Comparison of ENCODE assay signal across 9 mouse cellular contexts in the genomic region with DNA sequence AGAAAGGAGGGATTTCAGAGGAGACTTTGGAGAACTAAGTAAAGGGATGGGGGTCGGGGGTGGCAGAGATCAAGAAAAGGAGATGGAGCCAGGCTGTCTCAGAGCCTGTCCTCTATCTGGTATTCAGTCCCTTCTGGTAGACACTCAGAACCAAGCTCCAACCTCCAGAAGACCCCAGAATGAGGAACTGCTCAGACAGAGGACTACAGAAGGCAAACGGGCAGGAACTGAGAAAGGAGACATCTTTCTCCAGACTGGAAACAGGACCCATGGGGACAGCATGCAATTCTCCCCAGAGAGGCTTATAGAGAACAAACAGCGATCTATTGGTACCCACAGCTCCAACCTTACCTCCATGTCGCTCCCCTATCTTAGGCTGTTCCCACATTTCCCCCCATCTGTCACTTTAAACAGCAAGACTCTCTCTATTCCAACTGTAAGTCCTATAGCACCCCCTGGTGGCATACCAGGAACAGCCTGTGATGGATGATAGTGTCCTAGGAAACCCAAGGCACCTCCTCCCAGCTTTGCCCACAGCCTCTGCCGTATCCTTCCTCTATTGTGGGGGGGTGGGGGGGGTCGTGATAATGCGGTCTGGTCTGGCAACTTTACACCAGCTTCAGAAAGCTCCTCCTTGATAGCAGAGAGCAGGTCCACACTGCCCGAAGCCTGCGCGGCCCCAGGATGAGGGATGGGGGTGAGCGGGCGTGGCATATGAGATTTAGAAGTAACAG. TPM values are rescaled to one million over a fixed set of nuclear protein-coding genes. Genes with fewer than 3 reads are reported as not detected.
A peak's percentile ranks its signal among the peaks of the same experiment; 100 is the strongest.
DNase-seq lines count a peak whose midpoint lies in the region; ATAC-seq and TF ChIP-seq lines count a peak whose summit lies in the region.
"Had no signal": no experiment of that assay in that cellular context is flagged by ENCODE, and none has a peak within 500 bp of the region (broad histone marks: within the 10 kb centered on the region; RNA-seq: fewer than 3 reads in every experiment).

No protein-coding gene starts in this region.

- WGBS in forebrain, embryonic 15.5 days, result 47% methylated on average over 12 of the region's 12 CpGs
- 44% methylated on average over 12 of the region's 12 CpGs for WGBS in lung, embryonic 14.5 days

- H3K4me3 ChIP-seq in forebrain, embryonic 15.5 days, result no peak overlapping the region
- no peak overlapping the region for H3K4me3 ChIP-seq in lung, embryonic 14.5 days (ENCODE audit: low read depth, low read length)

- no peaks in the 10 kb centered on the region for H3K36me3 ChIP-seq in forebrain, embryonic 15.5 days
- H3K36me3 ChIP-seq in lung, embryonic 14.5 days (ENCODE audit: insufficient read depth), result no peaks in the 10 kb centered on the region

- H3K4me1 ChIP-seq in forebrain, embryonic 15.5 days, result 0 out of 2 replicates have a peak, but pooled peaks cover 3% of the 10 kb centered on the region
- no peaks in the 10 kb centered on the region for H3K4me1 ChIP-seq in lung, embryonic 14.5 days (ENCODE audit: insufficient read depth)

- peak; percentile 89 for TF ChIP-seq CTCF in lung, embryonic 14.5 days (IDR thresholded peaks at IDR 0.05; ENCODE audit: low read depth)

- peak; percentile 82 for ATAC-seq in forebrain, embryonic 15.5 days (replicated peaks)
- ATAC-seq in lung, embryonic 14.5 days (ENCODE audit: insufficient read depth), result peak; percentile 57

- no peaks in the 10 kb centered on the region for H3K27me3 ChIP-seq in forebrain, embryonic 15.5 days
- peaks cover 6% of the 10 kb centered on the region; the same call in 1 of the 2 replicates for H3K27me3 ChIP-seq in lung, embryonic 14.5 days (ENCODE audit: insufficient read depth, low read length)

- H3K4me2 ChIP-seq in forebrain, embryonic 15.5 days (replicated peaks), result no peak overlapping the region
- no peak overlapping the region for H3K4me2 ChIP-seq in lung, embryonic 14.5 days

- H3K9me3 ChIP-seq in forebrain, embryonic 15.5 days, result no peaks in the 10 kb centered on the region
- H3K9me3 ChIP-seq in lung, embryonic 14.5 days (ENCODE audit: low read depth, low read length), result no peaks in the 10 kb centered on the region

- no peak overlapping the region for H3K27ac ChIP-seq in forebrain, embryonic 15.5 days (replicated peaks)
- no peak overlapping the region for H3K27ac ChIP-seq in lung, embryonic 14.5 days (ENCODE audit: low read depth)
- H3K27ac ChIP-seq: macrophage had no signal

- no peak overlapping the region for H3K9ac ChIP-seq in forebrain, embryonic 15.5 days (replicated peaks)
- H3K9ac ChIP-seq in lung, embryonic 14.5 days, result no peak overlapping the region

- intact Hi-C loops in heart, postnatal 14 days (cut with DNase I), result loop anchor here (1.0 kb wide), 1 partner anchor 79 kb away; no protein-coding TSS in a partner anchor

- peak; percentile 84 for DNase-seq in MEL-GATA-1-ER (ENCODE audit: extremely low read depth, low read depth)
- DNase-seq in cerebellum, adult 11 months, result peak; percentile 74
- DNase-seq in heart, postnatal 14 days, result peak; percentile 76 to 90
- peak; percentile 81 to 93 for DNase-seq in layer of hippocampus, adult 18-20 months (ENCODE audit: low spot score in 2 of 2)
- peak; percentile 91 for DNase-seq in lung, embryonic 14.5 days
- DNase-seq in ovary, postnatal 36 days (ENCODE audit: low spot score), result peak; percentile 47
- peak; percentile 63 for DNase-seq in thymus, postnatal 25 days

RNA-seq across cellular contexts. Expression of gene Pkp1, which starts 25.7 kb away (rescaled TPM):
- polyA plus RNA-seq in forebrain, embryonic 15.5 days (2015; fragmentation: Nextera tagmentation; extraction: Ambion mirVana), result not detected in 2 replicates
- total RNA-seq in heart, postnatal 14 days (2021), result under 1 TPM in 1 of 2 experiments, not detected in 1; 0.51 TPM
- total RNA-seq in layer of hippocampus, adult 18-20 months (2021), result not detected
- 0.09 TPM in 1 of 2 replicates, not detected in the other for polyA plus RNA-seq in lung, embryonic 14.5 days (2014; fragmentation: Nextera tagmentation; extraction: Ambion mirVana)
- polyA plus RNA-seq: macrophage had no signal
